Mouse (Mus musculus): ENCODE data around the gene Cad.

Gene Cad

DNA sequence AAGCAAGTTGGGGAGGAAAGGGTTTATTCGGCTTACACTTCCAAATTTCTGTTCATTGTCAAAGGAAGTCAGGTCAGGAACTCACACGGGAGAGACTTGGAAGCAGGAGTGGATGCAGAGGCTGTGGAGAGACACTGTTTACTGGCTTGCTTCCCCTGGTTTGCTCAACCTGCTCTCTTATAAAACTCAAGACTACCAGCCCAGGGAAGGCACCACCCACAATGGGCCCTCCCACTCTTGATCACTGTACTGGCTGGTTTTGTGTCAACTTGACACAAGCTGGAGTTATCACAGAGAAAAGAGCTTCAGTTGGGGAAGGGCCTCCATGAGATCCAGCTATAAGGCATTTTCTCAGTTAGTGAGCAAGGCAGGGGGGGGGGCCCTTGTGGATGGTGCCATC lies 16.5 kb downstream of the Cad start:
- no peak for DNase-seq (ENCODE audit: low spot score in 2 of 2)

GRCm38 (mm10) chr5:31071821-31072220 lies 17.2 kb downstream of the Cad start:
- DNase-seq (ENCODE audit: low spot score in 2 of 2), result no peak

DNA sequence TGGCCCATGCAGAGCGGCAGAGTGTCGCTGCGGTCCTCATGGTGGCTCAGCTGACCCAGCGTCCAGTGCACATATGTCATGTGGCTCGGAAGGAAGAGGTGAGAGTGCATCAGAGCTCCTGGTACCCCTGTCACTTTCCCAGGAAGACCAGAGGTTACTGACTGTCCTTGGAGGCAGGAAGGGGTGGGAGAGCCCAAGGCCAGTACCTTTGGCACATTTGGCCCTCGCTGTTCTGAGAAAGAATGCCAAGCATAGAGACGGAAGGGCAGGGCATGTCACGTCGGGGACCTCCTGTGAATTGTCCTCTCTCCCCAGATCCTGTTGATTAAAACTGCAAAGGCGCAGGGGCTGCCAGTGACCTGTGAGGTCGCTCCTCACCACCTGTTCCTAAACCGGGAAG lies 18.6 kb downstream of the Cad start:
- DNase-seq (ENCODE audit: low spot score in 2 of 2), result no peak

GRCm38 (mm10) chr5:31076346-31076745 lies 21.8 kb downstream of the Cad start:
- DNase-seq (ENCODE audit: low spot score in 2 of 2), result no peak

DNA sequence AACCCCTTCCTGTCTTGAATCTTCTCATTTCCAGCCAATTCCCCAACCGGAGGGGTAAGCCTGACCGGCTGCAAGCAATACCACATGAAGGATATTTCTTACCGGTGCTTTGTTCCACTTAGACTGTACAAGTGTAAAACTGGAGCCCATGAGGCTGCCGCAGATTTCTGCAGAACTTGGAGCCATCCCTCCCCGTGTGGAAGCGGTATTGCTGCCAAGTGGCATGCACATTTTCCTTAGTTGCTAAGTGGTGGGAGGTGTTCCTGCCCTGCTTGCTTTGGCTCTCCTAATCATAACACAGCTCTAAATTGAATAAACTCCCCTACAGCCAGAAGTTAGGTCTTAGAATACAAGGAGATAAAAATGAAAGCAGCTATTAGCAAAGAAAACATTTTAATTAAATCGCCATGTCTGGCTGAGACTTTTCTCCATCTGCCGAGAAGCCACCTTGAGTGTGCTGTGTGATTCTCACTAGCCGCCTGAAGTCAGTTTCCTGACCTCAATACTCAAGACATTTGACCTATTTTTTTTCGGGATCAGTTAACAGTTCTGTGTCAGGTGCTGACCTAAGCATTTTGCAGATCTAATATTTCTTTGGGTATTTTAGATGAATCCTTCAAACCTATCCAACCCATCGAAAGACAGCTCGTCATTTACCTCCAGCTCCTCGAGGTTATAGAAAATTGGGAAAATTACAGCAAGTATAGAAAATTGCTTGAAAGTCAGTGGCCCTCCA lies 25.6 kb downstream of the Cad start:
- DNase-seq (ENCODE audit: low spot score in 2 of 2), result no peak

GRCm38 (mm10) chr5:31080795-31081164 lies 26.2 kb downstream of the Cad start:
- DNase-seq (ENCODE audit: low spot score in 2 of 2), result no peak

DNA sequence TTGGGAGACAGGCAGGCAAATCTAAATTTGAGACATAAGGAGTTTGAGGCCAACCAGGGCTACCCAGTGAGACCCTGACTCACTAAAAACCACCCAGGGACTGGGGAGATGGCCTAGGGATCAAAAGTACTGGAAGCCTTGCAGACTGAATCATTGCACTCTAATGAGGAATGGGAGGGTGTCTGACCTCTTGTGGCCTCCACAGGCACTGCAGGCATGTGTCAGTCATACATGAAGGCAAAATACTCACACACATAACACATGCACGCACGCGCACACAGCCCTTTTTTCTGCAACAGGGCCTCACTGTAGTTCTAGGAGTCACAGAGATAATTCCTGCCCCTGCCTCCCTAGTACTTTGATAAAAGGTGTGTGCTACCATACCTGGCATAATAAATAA lies 26.8 kb downstream of the Cad start:
- peak; percentile 22 to 29 for DNase-seq (ENCODE audit: low spot score in 2 of 2)

GRCm38 (mm10) chr5:31082355-31082754 lies 27.8 kb downstream of the Cad start:
- peak; percentile 65 to 75 for DNase-seq (ENCODE audit: low spot score in 2 of 2)

GRCm38 (mm10) chr5:31082935-31083625 lies 28.5 kb downstream of the Cad start:
- DNase-seq (ENCODE audit: low spot score in 2 of 2), result peak; percentile 44 to 48

DNA sequence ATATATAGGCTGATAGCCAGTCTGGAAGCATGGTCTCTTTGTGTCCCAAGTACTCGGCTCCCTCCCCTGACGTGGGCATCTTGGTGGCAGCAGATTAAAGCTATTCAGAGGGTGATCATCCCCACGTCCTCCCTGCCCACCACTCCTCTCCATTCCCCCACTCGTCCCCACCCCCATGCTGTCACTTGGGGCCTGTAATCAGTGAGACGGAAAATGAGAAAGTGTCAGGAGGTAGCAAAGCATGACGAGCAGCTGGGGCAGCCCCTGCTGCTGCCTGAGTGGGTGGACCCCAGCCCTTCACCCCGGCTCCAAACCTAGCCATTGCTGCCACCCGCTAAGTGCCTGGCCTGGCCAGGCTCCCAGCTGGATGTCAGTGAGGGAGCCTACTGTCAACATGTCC lies 29.4 kb downstream of the Cad start:
- DNase-seq (ENCODE audit: low spot score in 2 of 2), result peak; percentile 56 to 59

GRCm38 (mm10) chr5:31086606-31087005 lies 32.0 kb downstream of the Cad start:
- DNase-seq (ENCODE audit: low spot score in 2 of 2), result no peak

DNA sequence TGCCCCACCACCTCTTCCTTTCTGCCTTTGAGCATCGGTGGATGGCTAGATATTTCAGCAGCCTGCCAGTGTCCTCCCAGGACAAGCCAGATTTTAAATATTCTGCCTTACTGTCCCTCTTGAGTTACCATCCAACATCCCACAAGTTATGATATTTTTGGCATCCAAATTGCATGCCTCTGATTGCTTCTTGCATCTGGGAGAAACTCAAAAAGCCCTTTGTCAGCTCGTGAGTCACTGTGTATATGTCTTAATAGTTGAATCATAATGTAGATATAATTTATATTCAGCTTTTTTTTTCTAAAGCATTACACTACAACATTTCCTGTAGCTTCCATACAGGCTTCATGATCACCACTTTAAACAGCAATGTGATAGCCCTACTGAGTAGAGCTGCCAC lies 32.6 kb downstream of the Cad start:
- DNase-seq (ENCODE audit: low spot score in 2 of 2), result no peak

GRCm38 (mm10) chr5:31092231-31092975 lies 37.8 kb downstream of the Cad start:
- no peak for DNase-seq (ENCODE audit: low spot score in 2 of 2)

DNA sequence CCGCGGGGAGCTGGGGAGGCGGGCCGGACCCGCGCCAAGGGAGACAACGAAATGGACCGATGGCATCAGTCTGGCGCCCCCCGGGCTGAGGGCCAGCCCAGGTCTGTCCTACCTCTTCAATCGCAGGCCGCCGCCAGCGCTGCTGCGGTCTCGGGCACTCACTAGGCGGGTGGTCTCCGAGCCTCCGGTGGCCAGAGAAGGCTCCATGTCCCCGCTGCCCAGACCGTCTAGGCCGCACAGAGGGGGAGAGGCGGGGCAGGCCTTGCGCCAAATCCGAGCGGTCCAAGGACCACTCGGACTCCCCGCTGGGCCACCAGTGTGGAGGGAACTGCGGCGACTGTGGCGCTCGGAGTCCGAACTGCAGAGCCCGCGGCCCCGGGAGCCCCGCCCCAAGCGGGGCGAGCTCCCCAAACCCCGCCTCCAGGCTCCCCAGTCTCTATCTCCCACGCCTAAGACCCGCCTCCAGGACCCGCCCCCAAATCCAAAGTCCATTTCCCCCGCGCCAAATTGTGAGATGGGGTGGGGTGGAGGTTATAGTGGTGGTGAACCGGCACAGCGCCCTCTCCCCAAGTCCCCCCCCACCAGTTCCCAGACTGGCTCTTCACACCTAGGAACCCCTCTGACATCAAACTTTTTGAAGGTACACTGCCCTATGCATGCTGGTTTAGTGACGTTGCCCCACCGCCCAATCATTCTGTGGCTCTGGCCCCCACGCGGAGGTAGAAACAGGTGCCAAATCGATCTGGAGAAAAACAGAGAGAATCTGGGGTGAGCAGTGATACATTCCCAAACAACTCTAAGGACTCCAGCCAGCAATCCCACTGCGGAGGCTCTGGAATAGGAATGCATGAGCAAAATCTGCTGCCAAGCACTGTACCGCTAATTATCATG lies 38.8 kb downstream of the Cad start:
- peak; percentile 27 for DNase-seq (ENCODE audit: low spot score in 2 of 2)

- no peak for DNase-seq (ENCODE audit: low spot score in 2 of 2)
Observed at GRCm38 (mm10) chr5:31094100-31094798, 39.7 kb downstream of the Cad start.

GRCm38 (mm10) chr5:31094799-31095691 lies 40.5 kb downstream of the Cad start:
- peak; percentile 73 to 77 for DNase-seq (ENCODE audit: low spot score in 2 of 2)

DNA sequence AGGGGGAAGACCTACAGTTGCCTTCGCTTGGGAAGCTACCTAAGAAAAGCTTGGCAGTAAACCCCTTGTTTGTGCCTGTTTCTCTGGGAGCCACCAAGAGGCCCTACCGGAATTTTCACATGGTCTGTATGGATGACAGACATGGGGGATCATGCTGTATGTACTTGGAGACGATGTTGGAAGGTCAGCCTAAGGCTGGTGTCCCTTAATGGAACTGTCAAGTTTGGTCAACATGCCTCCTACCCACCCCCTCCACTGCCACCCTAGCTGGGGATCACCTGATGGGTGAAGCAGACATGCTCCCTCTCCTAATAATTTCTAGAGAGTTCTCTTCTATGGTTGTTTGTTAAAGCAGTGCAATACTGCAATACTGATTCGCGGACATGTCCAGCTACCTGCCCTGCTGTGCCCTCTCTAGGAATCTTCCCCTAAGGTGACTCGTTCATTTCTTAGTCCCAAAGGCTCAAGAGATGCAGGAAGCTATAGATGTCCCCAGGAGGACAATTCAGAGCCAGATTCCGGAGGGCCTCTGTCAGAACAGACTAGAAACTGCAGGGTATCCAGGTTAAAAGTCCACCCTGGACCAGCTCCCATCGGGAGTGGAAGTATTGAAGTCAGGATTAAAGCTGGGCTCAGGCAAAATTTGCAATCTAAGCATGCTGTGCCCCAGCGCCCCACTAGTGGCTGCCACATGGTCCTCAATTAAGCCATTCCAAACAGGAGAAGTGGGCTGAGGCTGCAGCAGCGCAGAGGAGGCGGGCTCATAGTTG lies 41.3 kb downstream of the Cad start:
- no peak for DNase-seq (ENCODE audit: low spot score in 2 of 2)

- no peak for DNase-seq (ENCODE audit: low spot score in 2 of 2)
Observed at GRCm38 (mm10) chr5:31105814-31106335, 51.3 kb downstream of the Cad start, which contains the start of gene Dnajc5g. Dnajc5g (plus strand) TSS chr5:31106285.

DNA sequence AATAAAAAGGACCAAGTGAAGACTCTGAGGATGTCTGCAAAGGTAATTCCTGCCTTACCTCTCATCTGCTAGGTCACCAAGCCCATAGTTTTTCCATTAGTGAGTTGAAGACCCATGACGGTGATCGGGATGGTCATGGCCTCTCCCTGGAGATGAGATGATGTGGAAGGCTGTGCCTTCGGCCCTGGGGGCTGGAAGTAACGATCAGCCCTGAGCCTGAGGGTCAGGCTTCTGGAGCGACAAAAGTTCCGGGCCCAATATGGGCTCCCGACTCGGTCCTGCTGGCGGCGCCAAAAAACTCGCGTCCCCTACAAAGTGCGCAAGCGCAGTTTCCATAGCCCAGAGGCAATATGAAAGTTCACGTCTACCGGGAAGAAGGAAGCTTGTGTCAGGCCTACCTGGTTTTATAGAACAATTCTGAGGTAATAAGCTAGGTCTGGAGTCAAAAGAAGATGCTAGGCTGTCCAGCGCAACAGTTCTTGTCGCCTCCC lies 53.5 kb downstream of the Cad start, which contains the start of gene Slc30a3:
TSS of gene Slc30a3 (minus strand) at position 238 of the 491 bp plus-strand sequence.
- no peak for DNase-seq (ENCODE audit: low spot score in 2 of 2)

Data from spleen, postnatal 36 days (tissue).